Mouse (Mus musculus): Measurements from ENCODE around the gene Sval2. TPM values are rescaled to one million over a fixed set of nuclear protein-coding genes. Genes with fewer than 3 reads are reported as not detected.

The Sval2 gene
- total RNA-seq, 1 experiment: not detected

DNA sequence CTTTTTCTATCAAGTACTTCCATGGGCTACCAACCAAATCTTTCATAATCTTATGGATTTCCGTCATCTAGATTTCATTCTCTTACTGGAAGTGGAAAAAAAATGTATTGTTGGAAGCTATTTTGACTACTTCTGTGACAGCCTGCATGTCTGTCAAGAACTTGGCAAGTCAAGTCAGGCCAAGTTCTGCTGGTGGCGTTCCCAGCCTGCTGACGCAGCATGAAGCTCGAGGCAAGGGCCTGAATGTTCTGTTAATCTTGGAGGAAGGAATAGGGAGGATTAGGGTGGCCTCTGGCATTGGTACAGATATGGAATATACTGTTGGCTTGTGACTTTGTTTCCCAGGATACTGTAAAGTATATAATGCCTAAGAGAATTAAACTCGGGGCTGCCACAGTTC is 58.8 kb downstream of the Sval2 start:
- Histone ChIP-seq H3K27ac (ENCODE audit: insufficient read depth, low read depth, low read length, poor library complexity, severe bottlenecking) (no peak overlapping the region), H3K9ac (ENCODE audit: insufficient read depth, low read depth, low read length, poor library complexity, severe bottlenecking) (no peak overlapping the region), H3K36me3 (ENCODE audit: control insufficient read depth, insufficient read depth, low read length, poor library complexity, severe bottlenecking) (no peaks in the 10 kb centered on the region), H3K9me3 (ENCODE audit: control insufficient read depth, insufficient read depth, low read depth, low read length) (no peaks in the 10 kb centered on the region), H3K4me1 (ENCODE audit: control insufficient read depth in 2 of 2, insufficient read depth in 2 of 2, low read length in 2 of 2, poor library complexity in 1 of 2) (no peaks in the 10 kb centered on the region), H3K4me3 (ENCODE audit: insufficient read depth in 1 of 2, low read depth in 1 of 2, low read length in 2 of 2, poor library complexity in 1 of 2, severe bottlenecking in 1 of 2) (no peak overlapping the region)
- TF ChIP-seq ZNF384 (IDR thresholded peaks at IDR 0.05; ENCODE audit: low read depth, low read length) (no peak), HCFC1 (IDR thresholded peaks at IDR 0.05; ENCODE audit: borderline replicate concordance, insufficient read depth, low read length) (no peak), MAFK (IDR thresholded peaks at IDR 0.05; ENCODE audit: insufficient read depth, low read depth, low read length) (no peak), CHD2 (IDR thresholded peaks at IDR 0.05; ENCODE audit: low read depth, low read length) (no peak)
- in situ Hi-C loops (cut with MboI; ENCODE audit: low sequenced_read_pairs in 2 of 2, unreplicated experiment in 2 of 2): no loop called here
- DNase-seq (ENCODE audit: low read depth, low spot score): no peak

Other genes with a start within 250 kb of the Sval2 start
- 5.4 and 5.8 TPM in 2 replicates for gene Ephb6, start 247.5 kb upstream of the Sval2 start, total RNA-seq (2012; rRNA removed)
- gene Trpv6, start 216.6 kb upstream of the Sval2 start, total RNA-seq (2012; rRNA removed): 0.18 TPM in 1 of 2 replicates, not detected in the other
- 0.16 and 0.22 TPM in 2 replicates for gene Trpv5, start 172.2 kb upstream of the Sval2 start, total RNA-seq (2012; rRNA removed)
- not detected in 2 replicates for gene Llcfc1, start 168.6 kb upstream of the Sval2 start, total RNA-seq (2012; rRNA removed)
- 0.21 and 0.94 TPM in 2 replicates for gene Kel, start 148.7 kb upstream of the Sval2 start, total RNA-seq (2012; rRNA removed)
- 0.71 and 0.85 TPM in 2 replicates for gene Olfr459, start 77.8 kb upstream of the Sval2 start, total RNA-seq (2012; rRNA removed)
- gene Pip, start 5.5 kb upstream of the Sval2 start, total RNA-seq (2012; rRNA removed): 0.21 TPM in 1 of 2 replicates, not detected in the other
- not detected in 2 replicates for gene Sval1, start 98.6 kb downstream of the Sval2 start, total RNA-seq (2012; rRNA removed)
- gene Sval3, start 115.2 kb downstream of the Sval2 start, total RNA-seq (2012; rRNA removed): not detected in 2 replicates
- not detected in 2 replicates for gene Sva, start 185.4 kb downstream of the Sval2 start, total RNA-seq (2012; rRNA removed)

All from ES-E14 (cell line).